Mouse (Mus musculus) left cerebral cortex, adult 2 months (tissue): ENCODE results near the gene Pax2. TPM values are rescaled to one million over a fixed set of nuclear protein-coding genes. Genes with fewer than 3 reads are reported as not detected.

ENCODE experiments used
- DNase-seq, 2 experiments: peaks; one replicate each; pipeline ENCODE4 v3.0.0; 2021 to 2022; ENCODE audit warnings: low spot score in 2 of 2, mixed read lengths in 1 of 2; ENCODE audit errors: extremely low spot score in 1 of 2
- H3K27ac ChIP-seq: fragments of 200-600 bp; 2 replicates; pipeline ENCODE4 v1.8.1; 2022
- H3K4me3 ChIP-seq: fragments of 200-600 bp; 2 replicates; pipeline ENCODE4 v1.8.1; 2022
- CTCF ChIP-seq: fragments of 200-600 bp; IDR thresholded peaks from 2 replicates; pipeline ENCODE4 v1.8.1; 2022; ENCODE audit warnings: antibody characterized with exemption, mild to moderate bottlenecking, moderate library complexity
- intact Hi-C: fragments of 180-260 bp; cut with DNase I; formaldehyde crosslinking; loops from one replicate; pipeline ENCODE4 v1.15.1; 2025
- total RNA-seq, 2 experiments: library from RNA; stranded (reverse); gene quantifications; 2 replicates each; pipeline ENCODE4 v1.2.3; 2021

Pax2 gene
- total RNA-seq, 2 experiments from 2014 or later = 0.14 to 0.28 TPM

- Histone ChIP-seq H3K4me3 (no peak overlapping the region), H3K27ac (no peak overlapping the region)
- no peak for DNase-seq
- intact Hi-C loops = loop anchor here (5.0 kb wide), 2 partner anchors 398 to 1147 kb away; partner anchors contain the start of gene Nkx2-3
- no peak for TF ChIP-seq CTCF
These were observed 3.0 kb downstream of the Pax2 start for GRCm38 (mm10) chr19:44758846-44759245.

GRCm38 (mm10) chr19:44759531-44760118 is 3.8 kb downstream of the Pax2 start:
- DNase-seq = no peak
- intact Hi-C loops = loop anchor here (5.0 kb wide), 4 partner anchors 77 to 1147 kb away; partner anchors contain the start of gene Nkx2-3
- no peak overlapping the region for H3K4me3 ChIP-seq
- no peak overlapping the region for H3K27ac ChIP-seq
- no peak; the same call in 1 of the 2 replicates for TF ChIP-seq CTCF

- intact Hi-C loops = loop anchor here (5.0 kb wide), 2 partner anchors 77 to 78 kb away; no protein-coding TSS in a partner anchor
- H3K4me3 ChIP-seq = no peak overlapping the region
- no peak for TF ChIP-seq CTCF
- DNase-seq = no peak
- no peak overlapping the region for H3K27ac ChIP-seq
These were observed 4.7 kb downstream of the Pax2 start for GRCm38 (mm10) chr19:44760259-44761131.

GRCm38 (mm10) chr19:44762121-44762621 is 6.3 kb downstream of the Pax2 start:
- H3K4me3 ChIP-seq = no peak overlapping the region
- no peak overlapping the region for H3K27ac ChIP-seq
- intact Hi-C loops = loop anchor here (5.0 kb wide), 2 partner anchors 75 to 80 kb away; no protein-coding TSS in a partner anchor
- TF ChIP-seq CTCF = no peak
- DNase-seq = no peak

- TF ChIP-seq CTCF = no peak
- no peak overlapping the region for H3K4me3 ChIP-seq
- no peak for DNase-seq
- no peak overlapping the region for H3K27ac ChIP-seq
- intact Hi-C loops = no loop called here
These were observed 14.6 kb downstream of the Pax2 start for GRCm38 (mm10) chr19:44770268-44771050.

- no peak for TF ChIP-seq CTCF
- H3K4me3 ChIP-seq = no peak overlapping the region
- intact Hi-C loops = no loop called here
- DNase-seq = no peak
- H3K27ac ChIP-seq = no peak overlapping the region
These were observed 15.7 kb downstream of the Pax2 start for GRCm38 (mm10) chr19:44771499-44771898.

- TF ChIP-seq CTCF = no peak
- Histone ChIP-seq H3K27ac (no peak overlapping the region), H3K4me3 (no peak overlapping the region)
- intact Hi-C loops = no loop called here
- no peak for DNase-seq
These were observed 26.1 kb downstream of the Pax2 start for GRCm38 (mm10) chr19:44781987-44782386.

GRCm38 (mm10) chr19:44784391-44784790 is 28.5 kb downstream of the Pax2 start:
- no peak for DNase-seq
- Histone ChIP-seq H3K27ac (no peak overlapping the region), H3K4me3 (no peak overlapping the region)
- intact Hi-C loops = no loop called here
- no peak for TF ChIP-seq CTCF

- no peak overlapping the region for H3K27ac ChIP-seq
- H3K4me3 ChIP-seq = no peak overlapping the region
- no peak for DNase-seq
- intact Hi-C loops = no loop called here
- TF ChIP-seq CTCF = no peak
These were observed 32.6 kb downstream of the Pax2 start for GRCm38 (mm10) chr19:44788488-44788887.

- Histone ChIP-seq H3K27ac (no peak overlapping the region), H3K4me3 (no peak overlapping the region)
- DNase-seq = no peak
- intact Hi-C loops = no loop called here
- no peak for TF ChIP-seq CTCF
These were observed 36.1 kb downstream of the Pax2 start for GRCm38 (mm10) chr19:44791981-44792380.
